Mouse (Mus musculus) spleen, adult 18-20 months (tissue): ENCODE data around the gene Ogfrl1.
"Not testable (repeated sequence)": the region's sequence is repeated elsewhere in the genome, so short reads cannot be mapped to it uniquely, and the experiment has no call there.

Source experiments
- DNase-seq, 2 experiments: peaks; one replicate each; pipeline ENCODE4 v3.0.0; 2022; ENCODE audit warnings: mixed read lengths in 2 of 2

The Ogfrl1 gene

DNA sequence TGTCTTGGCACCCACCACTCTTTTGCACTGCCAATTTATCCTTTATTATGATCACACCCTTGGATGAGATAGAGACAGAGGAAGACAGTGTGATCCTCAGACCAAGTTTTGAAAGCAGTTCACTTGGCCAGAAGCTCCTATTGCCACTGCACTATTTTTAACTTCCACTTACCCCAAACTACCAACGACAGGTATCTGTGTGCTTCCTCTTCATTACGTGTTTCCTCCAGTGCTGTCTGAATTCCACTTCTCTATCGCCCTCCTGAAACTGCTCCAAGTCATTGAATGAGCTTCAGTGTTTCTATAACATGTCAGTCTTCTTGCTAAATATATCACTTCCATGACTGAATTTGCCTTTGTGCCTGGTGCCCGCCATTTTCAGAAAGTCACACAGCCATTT, at the start of gene Ogfrl1:
Ogfrl1 (minus strand) TSS at position 150 of the 400 bp plus-strand sequence.
- DNase-seq: no peak

DNA sequence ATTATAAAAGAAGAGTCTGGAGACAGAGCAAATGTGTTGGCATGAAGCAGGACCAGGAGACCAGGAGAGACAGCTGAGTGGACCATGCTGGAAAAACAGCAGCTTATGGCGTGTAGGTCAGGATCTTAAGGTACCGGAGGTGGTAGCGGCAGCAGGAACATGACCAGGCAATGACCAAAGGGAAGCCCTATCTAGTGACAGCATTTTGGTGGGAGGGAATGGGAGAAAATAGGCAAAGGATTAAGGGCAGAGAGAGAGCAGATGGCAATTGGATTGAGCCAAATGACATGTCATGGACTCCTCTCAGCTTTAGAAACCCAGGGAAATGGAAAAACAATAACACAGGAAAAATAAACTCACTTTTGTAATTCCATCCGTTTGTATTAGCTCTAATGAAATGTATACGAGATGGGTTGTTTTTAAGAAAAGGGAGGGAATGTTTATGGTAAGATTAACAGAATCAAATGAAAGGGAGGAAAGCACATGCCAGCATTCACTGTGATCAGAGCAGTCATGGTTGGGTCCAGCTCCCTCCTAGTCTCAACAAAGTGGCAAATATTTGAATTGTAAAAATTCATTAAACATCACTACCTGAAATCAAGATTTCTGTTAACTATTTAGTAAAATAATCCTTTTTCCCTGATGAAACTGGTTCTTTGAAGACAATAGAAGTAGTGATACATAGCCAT, 48.3 kb upstream of the Ogfrl1 start:
- no peak for DNase-seq

DNA sequence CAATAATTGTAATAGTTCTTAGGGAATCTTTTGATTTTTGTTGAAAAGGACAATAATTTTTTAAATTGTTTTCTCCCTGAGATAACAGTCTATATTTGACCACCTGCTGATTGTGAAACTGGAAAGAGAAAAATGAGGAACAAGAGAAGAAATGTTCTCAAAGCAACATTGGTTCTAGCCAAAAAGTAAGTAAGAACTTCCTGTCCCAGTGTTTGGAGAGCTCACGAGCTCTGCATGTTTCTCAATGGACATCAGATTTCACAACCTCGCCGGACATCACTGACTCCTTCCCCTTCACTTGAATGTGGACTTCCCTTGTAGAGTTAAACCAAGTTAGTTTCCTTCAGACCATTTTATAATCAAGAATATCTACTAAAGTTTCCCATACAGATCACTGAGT, 36.0 kb upstream of the Ogfrl1 start:
- DNase-seq: peak in 1 of 2 experiments; percentile 4

DNA sequence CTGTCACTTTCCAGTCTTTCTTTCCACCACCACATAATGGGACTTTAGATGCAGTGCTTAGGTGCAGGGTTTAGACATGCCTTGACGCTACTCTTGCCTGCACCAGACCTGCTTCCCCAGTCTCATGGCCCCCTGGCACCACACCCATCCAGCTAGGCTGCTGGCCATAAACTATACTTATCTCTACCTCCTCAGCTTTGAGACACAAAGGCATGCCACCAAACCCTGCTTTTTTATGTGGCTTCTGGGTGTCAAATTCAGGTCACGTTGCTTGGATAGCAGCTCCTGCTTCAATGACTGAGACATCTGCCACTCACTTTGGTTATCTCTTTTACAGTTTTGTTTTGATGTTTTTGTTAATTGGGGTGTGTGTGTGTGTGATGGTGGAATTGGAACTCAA, 28.9 kb upstream of the Ogfrl1 start:
- DNase-seq: no peak

DNA sequence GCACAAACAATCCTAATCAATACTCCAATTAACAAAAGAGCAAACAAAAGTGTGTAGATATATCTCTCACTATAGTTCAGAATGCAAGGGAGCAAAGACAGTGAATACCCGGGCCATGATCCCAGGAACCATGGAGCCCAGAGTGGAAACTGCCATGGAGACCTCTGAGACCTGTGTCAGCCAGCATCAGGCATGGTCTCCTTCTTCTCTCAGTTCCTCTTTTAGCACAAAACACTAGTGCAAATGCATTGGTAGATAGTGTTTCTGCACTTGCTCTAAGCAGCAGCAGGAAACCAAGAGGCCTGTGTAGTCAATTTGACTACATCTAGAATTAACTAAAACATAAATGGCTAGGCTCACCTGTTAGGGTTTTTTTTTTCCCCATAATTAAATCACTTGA, 21.4 kb upstream of the Ogfrl1 start:
- no peak for DNase-seq

DNA sequence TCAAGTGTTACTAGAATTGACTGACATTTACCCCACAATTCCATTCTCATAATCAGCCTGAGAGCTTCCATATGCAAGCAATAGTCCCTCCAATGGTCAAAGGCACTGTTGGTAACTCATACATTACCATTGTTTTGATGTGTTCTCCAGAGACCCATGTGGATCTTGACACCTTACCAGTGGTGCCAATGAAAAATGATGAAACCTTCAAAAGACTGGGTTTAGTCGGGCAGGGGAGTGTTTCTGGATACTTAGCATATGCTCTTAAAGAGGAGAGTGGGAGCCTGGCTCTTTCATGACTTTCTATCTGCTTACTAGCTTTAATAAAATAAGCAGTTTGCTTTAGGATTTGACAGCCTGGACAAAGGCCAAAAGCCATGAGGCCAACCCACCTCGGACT, 20.5 kb upstream of the Ogfrl1 start:
- no peak for DNase-seq

DNA sequence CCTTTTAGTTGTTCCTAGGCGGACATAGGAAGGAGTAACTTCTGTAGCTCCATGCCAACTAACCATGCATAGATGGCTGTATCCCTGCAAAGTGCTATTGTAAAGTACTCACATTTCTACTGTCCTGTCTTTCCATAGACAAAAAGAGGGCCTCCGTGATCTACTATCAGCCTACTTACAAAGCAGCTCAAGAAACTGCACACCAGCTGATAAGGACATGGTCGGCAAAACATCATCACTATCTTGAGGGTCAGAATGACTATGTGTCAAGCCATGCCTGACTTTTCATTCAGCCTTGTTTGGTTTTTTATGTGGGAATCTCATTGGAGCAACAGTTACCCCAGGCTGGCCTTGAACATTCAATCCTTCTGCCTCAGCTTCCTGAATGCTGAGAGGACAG, 20.0 kb upstream of the Ogfrl1 start:
- DNase-seq: no peak

DNA sequence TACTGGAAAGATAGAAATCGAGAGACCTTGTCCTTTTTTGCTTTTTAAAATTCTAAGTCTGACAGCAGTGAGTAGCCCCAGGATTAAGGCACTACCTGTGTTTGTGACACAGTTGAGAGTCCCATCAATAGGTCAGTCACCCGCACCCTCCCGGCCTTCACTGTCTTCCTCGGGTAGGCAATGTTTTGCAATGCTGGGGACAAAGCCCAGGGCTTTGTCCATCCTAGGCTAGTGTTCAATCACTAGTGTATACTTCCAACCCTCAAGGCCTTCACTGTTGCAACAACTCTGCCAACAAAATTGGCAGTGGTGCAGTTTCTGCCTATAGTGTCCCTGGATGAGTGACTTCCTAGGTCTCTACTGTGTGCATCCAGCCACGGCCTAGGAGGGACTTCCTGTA, 14.0 kb upstream of the Ogfrl1 start:
- DNase-seq: no peak

DNA sequence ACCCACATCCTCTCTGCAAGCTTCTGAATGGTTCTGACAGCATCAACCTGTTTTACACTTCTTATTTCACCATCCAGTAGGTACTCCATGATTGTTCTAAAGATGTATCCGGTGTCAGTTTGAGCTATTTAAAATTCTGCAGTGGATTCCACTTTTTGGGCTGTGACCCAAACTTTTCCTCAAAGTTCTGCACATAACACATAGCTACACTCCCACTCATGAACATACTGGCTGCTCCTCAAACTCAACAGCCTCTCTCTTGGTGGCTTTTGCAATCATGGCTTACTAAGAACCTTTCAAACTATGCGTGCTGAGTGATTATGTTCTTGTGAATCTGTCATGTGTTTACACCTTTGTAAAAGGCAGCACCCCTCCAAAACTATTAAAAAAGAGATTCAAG, 12.4 kb upstream of the Ogfrl1 start:
- no peak for DNase-seq

DNA sequence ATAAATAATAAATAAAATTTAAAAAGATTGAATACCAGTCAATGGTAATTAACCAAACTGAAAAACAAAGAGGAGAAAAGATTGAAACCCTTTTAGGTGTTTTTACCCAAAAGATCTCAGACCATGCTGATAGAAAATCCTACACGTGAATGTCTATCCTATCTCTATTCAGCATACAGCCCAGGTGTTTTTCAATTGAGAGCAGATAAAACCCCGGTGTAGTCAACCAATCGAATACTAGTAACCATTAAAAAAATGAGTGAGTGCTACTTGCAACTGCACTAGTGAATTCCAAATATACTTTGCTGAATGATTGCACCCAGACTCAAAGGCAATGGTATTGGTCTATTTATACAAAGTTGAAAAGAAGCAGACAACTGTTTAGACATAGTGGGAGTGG, 4.8 kb upstream of the Ogfrl1 start:
- DNase-seq: no peak

DNA sequence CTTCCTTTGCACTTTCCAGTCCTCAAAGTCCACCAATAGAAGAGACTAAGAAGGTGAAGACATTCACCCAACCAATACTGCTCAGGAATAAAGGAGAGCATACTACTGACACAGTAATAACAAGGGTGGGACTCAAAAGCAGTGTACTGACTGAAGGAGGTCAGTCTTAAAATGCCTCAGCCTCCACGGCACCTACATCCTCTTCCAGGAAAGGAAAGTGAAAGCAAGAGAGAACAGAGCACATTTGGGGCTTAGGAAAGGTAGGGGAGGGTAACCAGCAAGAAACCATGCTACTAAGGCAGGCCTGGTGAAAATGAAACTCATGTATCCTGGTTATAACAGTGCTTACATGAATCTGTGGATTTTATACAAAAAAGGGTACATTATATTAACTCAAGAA, 2.0 kb upstream of the Ogfrl1 start:
- no peak for DNase-seq

DNA sequence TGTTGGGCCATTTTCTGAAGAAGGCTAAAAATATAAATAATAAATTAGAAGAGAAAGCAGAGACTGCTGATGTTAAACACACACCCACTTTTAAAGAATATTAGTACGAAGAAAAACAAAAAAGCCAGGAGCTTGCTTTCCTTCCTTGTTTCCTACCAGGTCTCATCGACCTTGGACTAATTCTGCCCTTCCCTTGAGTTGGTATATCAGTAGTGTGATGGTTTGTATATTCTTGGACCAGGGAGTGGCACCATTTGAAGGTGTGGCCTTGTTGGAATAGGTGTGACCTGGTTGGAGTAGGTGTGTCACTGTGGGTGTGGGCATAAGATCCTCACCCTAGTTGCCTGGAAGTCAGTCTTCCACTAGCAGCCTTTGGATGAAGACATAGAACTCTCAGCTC, 3.2 kb downstream of the Ogfrl1 start:
- DNase-seq: not testable (repeated sequence)

DNA sequence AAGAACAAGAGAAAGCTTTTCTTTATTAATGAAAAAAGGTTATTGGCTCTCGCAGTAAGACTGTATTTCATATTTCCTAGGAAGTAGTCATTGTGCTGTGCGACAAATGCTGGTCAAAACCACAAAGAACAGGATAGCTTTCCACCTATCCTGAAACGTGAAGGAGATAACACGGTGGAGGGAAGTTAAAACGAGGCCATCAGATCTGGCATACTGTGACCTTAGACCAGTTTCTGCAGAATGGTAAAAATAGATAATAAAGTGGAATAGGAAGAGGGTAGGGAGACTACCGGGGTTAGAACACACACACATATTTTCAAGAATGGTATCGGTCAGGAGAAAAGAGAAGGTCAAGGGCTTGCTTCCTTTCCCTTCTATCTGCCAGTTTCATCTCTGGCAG, 5.8 kb downstream of the Ogfrl1 start:
- no peak for DNase-seq

DNA sequence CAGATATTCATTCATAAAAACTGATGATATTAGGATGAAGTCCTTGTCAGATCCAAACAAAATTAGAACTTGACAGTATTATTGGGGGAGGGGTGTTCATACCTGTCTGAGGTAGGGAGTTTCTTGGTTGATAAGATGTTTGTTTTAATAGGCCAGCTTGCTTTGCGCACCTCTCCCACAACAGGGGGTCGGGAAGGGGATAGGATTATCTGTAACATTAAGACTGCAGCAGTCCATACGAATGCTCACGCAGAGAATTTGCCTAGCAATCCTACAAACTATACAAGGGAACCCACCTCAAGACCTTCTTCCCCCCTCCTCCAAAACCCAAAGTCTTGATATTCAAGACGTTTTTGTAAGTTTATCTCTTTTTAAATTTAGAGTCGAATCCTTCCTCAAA, 13.2 kb downstream of the Ogfrl1 start:
- no peak for DNase-seq

DNA sequence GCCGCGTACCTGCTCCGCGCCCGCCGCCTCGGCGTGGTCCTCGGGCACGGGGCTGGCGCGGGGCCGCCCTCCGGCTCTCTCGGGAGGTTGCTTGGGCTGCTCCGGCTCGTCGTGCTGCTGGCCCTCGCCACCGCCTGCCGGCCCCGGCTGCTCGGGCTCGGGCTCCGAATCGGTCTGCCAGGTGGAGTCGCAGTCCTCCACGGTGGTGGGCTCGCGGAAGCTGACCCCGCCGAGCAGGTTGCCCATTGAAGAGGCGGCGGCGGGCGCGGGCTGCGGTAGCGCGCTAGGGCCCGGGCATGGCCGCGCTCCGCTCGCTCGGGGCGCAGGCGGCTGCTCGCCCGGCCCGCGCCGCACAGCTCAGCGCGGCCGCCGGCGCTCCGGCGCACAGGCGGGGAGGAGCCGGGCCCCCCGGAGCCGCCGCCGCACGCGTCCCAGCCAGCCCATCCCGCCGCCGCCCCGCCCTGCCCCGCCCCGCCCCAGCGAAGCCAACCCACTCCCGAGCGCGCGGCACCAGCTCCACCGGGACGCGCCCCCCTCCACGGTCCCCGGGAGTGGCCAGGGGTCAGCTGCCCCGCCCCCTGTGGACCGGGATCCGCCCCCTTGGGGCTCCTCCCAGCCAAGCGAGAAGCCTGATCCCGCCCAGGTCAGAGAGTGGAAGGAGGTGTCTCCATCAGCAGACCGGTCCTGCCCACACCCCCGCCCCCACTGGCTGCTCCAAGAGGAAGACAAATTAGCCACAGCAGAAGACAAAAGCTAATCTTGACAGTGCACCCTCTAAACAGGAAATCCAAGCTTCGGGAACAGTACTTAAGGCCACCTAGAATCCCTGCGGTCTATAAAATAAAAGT, 14.5 kb downstream of the Ogfrl1 start:
- DNase-seq: peak; percentile 93

DNA sequence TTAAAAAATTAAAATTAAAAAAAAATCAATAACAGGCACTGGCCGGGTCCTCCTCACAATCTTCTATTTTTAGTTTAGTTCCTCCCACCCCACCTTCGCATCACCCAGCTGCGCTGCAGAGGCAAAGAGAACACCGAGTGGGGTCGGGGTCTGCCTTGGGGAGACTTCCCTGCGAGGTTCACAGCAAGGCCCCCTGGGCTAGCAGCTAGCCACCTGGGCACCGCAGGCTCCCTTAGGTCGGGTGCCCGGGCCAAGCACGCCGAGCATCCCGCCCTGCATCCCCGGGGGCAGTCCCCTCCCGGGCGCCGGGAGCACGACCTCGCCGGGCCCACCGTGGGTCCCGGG, 15.1 kb downstream of the Ogfrl1 start:
- no peak for DNase-seq

DNA sequence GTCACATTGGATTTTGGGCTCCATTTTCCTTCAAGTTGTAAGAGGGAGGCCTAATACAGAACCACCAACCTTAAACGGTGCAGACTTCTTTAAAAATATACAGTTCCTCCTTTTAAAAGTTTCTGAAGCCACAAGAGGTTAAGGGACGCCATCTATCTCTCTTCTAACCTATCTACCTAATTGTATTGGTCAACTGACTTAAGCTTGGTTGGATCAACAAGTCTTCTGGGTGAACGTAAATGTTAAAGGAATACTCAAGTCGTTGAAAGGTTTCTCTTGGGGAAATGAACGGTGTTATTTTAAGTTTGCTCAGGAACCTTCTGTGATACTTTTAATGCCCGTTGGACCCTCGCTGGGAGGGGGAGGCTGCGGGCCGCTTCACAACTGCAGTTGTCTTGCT, 15.5 kb downstream of the Ogfrl1 start:
- DNase-seq: no peak

DNA sequence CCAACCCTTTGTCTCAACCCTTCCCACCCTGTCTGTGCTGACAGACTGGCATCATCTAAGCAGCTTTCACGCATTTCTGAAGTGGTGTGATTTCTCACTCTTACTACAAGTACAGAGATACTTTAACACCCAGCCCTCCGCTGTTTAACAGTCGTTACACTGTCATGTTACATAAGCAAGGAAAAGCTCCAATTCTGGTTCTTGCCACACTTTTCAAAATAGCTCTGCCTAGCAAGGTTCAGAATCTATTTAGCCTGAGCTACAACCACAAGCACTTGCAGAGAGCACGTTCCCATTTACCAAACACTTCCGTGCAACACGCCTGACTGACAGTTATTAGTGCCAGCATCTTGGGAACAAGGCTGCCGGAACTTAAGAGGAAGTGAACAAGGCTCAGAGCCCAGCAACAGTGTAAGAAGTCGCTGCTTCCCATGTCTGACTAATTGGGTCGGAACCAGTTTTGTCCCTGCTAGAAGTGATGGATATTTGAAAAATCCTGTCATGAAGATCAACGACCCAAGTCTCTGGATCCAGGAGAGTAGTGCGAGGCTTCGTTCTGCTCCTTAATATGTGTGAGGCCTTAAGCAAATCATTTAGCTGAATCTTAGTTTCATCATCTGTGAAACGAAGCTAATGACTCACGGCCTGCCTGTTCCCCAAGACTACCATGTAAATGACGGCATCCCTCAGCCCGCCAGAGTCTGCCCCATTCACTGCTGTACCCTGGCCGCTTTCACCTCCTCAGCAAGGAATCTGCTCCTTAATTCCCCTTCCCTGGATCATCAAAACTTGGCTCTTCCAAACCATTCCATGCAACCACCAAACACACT, 17.4 kb downstream of the Ogfrl1 start:
- DNase-seq: peak; percentile 11 to 16

DNA sequence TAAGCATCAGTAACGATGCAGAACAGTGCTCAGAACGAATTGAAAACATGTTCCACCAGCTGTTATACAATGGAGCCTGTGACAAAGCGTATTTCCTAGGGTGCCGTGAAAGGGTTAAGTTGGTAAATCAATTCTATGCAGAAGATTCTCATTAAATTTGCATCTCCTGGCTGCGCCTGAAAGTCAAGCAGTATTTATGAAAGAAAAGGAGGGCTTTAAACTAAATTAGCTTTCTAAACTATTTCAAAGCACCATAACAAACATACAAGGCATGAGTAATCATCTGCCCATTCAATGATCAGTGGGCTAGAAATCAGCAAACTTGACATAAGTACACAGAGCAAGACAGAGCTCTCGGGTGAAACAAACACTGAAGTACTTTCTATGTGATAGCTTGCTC, 18.3 kb downstream of the Ogfrl1 start:
- no peak for DNase-seq

DNA sequence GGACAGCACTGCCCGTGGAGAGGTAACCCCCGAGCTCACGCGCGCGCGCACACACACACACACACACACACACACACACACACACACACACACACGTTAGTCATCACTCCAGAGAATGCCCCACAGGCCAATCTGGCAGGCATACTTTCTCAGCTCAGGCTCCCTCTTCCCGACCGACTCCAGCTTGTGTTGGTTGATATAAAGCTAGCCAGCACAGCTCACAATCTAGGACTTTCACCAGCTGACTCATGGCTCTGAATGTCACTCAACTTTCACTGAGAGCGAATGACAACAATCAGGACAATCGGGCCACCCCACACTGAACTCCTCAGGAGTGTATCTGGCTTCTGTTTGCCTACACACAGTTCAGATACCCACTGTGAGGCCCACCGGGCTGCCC, 20.0 kb downstream of the Ogfrl1 start:
- no peak for DNase-seq

DNA sequence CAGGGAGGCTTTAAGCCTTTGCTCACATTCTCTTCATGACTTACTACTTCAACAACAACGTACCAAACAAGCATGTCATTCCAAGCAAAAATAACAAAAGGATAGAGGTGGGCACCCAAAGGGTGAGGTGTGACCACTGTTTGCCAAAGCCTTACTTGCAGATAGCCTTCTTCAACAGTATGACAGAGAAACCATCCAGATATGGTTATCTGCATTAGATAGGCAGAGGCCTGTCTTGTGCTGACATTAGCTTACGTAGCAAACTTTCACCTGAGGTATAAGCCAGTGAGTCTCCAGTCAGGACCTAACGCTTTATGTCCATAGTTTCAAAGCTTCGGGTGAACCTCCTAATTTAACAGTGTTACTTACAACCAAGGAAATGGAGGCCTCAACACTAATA, 23.4 kb downstream of the Ogfrl1 start:
- DNase-seq: no peak

DNA sequence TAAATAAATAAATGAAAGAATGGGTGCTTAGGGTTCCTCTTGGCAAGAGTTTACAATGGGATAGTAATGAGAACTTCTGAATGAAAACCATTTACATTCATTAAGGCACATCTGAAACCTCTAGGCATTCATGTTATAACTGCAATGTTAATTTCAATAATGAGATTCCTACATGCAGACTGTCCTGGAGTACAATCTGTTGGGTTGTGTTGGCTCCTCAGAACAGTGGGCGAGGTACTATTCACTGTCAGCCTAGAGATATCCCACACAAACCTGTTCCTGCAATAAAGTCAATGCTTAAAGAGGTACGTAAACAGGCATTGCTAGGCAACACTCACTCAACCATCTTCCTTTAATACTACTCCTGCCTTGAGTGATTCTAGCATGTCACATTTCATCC, 32.0 kb downstream of the Ogfrl1 start:
- no peak for DNase-seq

DNA sequence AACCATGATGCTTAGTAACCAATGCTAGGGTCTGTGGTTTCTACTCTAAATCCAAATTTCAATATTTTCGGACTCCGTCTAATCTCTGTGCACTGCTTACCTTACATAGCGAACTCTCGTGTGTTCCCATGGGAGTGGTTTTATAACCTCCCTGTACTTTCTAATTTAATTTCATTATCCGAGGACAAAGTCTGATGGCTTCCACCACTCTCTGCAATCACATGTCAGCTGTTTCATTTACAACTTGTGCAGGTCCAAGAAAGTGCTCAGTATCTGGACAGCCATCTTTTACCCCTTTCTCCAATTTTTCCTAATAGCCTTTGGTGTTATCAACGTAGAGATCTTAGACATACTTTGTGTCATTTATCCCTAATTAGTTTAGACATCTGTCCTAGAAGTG, 44.7 kb downstream of the Ogfrl1 start:
- no peak for DNase-seq

DNA sequence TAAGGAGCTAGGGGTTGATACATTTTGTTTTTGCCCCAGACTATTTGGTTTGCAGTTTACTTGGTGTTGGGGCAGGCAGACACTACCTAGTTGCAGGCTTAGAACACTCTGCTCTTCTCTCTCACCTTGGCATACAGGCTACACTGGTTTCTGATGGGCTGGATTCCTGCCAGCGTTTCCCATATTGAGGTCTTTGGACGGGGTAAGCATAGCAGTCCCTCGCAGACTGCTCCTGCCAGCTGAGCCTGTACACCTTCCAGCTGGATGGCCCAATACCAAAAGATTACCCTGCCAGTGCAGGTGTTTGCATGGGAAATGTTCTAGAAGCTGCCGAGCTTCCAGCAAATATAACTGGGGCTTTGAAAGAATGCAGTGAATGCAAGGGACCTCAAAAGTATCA, 45.8 kb downstream of the Ogfrl1 start:
- no peak for DNase-seq
